Mouse (Mus musculus) forebrain, embryonic 13.5 days (tissue): Measurements from ENCODE around the gene Hoxb8. TPM values are rescaled to one million over a fixed set of nuclear protein-coding genes. Genes with fewer than 3 reads are reported as not detected.

ENCODE experiments used
- ATAC-seq: fragments of 200-750 bp; cut with Nextera tagmentation; 2 replicates; pipeline ENCODE4 v1.8.0; 2017
- H3K27ac ChIP-seq: fragments of 300-500 bp; sonication (generic); 2 replicates; pipeline ENCODE4 v1.5.1; 2015; ENCODE audit warnings: inconsistent platforms, mild to moderate bottlenecking, moderate library complexity
- H3K27me3 ChIP-seq: fragments of 300-500 bp; sonication (generic); 2 replicates; pipeline ENCODE4 v1.6.1; 2015; ENCODE audit warnings: mild to moderate bottlenecking, inconsistent platforms
- H3K36me3 ChIP-seq: fragments of 300-500 bp; sonication (generic); 2 replicates; pipeline ENCODE4 v1.6.1; 2015; ENCODE audit warnings: mild to moderate bottlenecking, inconsistent platforms; ENCODE audit not compliant: poor library complexity, severe bottlenecking
- H3K4me1 ChIP-seq: fragments of 300-500 bp; sonication (generic); 2 replicates; pipeline ENCODE4 v1.6.1; 2015; ENCODE audit warnings: inconsistent platforms
- H3K4me2 ChIP-seq: fragments of 300-500 bp; sonication (generic); 2 replicates; pipeline ENCODE4 v1.6.1; 2015; ENCODE audit warnings: inconsistent platforms, mild to moderate bottlenecking, moderate library complexity
- H3K4me3 ChIP-seq: fragments of 300-500 bp; sonication (generic); 2 replicates; pipeline ENCODE4 v1.5.1; 2015; ENCODE audit warnings: mild to moderate bottlenecking, inconsistent platforms
- H3K9ac ChIP-seq: fragments of 300-500 bp; sonication (generic); 2 replicates; pipeline ENCODE4 v1.6.1; 2015; ENCODE audit warnings: mild to moderate bottlenecking, inconsistent platforms
- H3K9me3 ChIP-seq: fragments of 300-500 bp; sonication (generic); replicated peaks from 2 replicates; pipeline ENCODE4 v1.6.1; 2016; ENCODE audit warnings: inconsistent platforms
- WGBS: fragments of 180-500 bp; shearing (Covaris S2); methylation state at CpG from one replicate; pipeline ENCODE4 v1.1.7; 2015; 5-methylcytosine and 5-hydroxymethylcytosine counted together
- polyA plus RNA-seq: library from polyadenylated mRNA; unstranded; fragments of >200 nt; fragmentation: Nextera tagmentation; extraction: Ambion mirVana; gene quantifications from 2 replicates; pipeline ENCODE4 v1.2.1, GENCODE M21; 2015

Gene Hoxb8
- polyA plus RNA-seq, 1 experiment from 2014 or later, result not detected

GRCm38 (mm10) chr11:96299781-96300180 is 18.1 kb downstream of the Hoxb8 start:
- no peak overlapping the region for H3K27ac ChIP-seq
- H3K9me3 ChIP-seq, result no peaks in the 10 kb centered on the region
- 1% methylated on average over 9 of the region's 9 CpGs for WGBS
- H3K27me3 ChIP-seq, result peaks cover 100% of the 10 kb centered on the region
- peaks cover 7% of the 10 kb centered on the region; the same call in 1 of the 2 replicates for H3K4me1 ChIP-seq
- no peak overlapping the region for H3K9ac ChIP-seq
- H3K36me3 ChIP-seq, result no peaks in the 10 kb centered on the region
- no peak overlapping the region for H3K4me2 ChIP-seq
- ATAC-seq, result no peak
- H3K4me3 ChIP-seq, result no peak overlapping the region

DNA sequence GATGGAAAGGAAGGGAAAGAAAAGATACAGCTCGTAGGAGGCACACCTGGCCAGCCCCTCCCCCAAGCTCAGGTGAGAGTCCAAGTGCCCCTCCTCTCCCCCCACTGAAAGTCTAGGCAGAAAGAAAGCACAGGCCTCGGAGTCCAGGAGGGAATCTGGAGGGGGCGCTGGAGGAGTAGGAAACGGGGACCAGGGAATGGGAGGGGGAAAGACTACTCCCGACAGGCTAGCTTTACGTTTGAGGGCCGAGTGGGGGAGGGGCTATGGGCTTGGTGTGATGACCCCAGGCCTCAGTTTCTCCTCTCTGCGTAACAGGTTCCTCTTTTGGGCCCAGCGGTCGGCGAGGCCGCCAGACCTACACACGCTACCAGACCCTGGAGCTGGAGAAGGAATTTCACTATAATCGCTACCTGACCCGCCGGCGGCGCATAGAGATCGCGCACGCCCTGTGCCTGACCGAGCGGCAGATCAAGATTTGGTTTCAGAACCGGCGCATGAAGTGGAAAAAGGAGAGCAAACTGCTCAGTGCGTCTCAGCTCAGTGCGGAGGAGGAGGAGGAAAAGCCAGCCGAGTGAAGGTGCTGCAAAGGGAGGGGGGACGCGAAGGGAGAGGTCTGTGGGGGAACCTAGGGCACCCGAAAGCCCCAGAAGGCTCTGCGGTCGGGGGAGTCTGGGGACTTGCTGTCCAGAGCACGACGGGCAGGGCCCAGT is 18.8 kb downstream of the Hoxb8 start:
- H3K27ac ChIP-seq, result no peak overlapping the region

GRCm38 (mm10) chr11:96301064-96301431 is 19.3 kb downstream of the Hoxb8 start:
- no peak overlapping the region for H3K4me2 ChIP-seq
- H3K4me1 ChIP-seq, result peaks cover 7% of the 10 kb centered on the region; the same call in 1 of the 2 replicates
- peaks cover 100% of the 10 kb centered on the region for H3K27me3 ChIP-seq
- no peak for ATAC-seq
- WGBS, result 2% methylated on average over 10 of the region's 10 CpGs
- H3K36me3 ChIP-seq, result no peaks in the 10 kb centered on the region
- H3K27ac ChIP-seq, result no peak overlapping the region
- no peak overlapping the region for H3K4me3 ChIP-seq
- H3K9ac ChIP-seq, result no peak overlapping the region
- H3K9me3 ChIP-seq, result no peaks in the 10 kb centered on the region

More for the DNA sequence above, 18.8 kb downstream of the Hoxb8 start:
- no peak overlapping the region for H3K4me2 ChIP-seq
- H3K9me3 ChIP-seq, result no peaks in the 10 kb centered on the region
- peaks cover 100% of the 10 kb centered on the region for H3K27me3 ChIP-seq
- H3K9ac ChIP-seq, result no peak overlapping the region
- no peaks in the 10 kb centered on the region for H3K36me3 ChIP-seq
- no peak for ATAC-seq
- peaks cover 7% of the 10 kb centered on the region; the same call in 1 of the 2 replicates for H3K4me1 ChIP-seq
- 1% methylated on average over 35 of the region's 35 CpGs for WGBS
- H3K4me3 ChIP-seq, result no peak overlapping the region; the same call in 1 of the 2 replicates

DNA sequence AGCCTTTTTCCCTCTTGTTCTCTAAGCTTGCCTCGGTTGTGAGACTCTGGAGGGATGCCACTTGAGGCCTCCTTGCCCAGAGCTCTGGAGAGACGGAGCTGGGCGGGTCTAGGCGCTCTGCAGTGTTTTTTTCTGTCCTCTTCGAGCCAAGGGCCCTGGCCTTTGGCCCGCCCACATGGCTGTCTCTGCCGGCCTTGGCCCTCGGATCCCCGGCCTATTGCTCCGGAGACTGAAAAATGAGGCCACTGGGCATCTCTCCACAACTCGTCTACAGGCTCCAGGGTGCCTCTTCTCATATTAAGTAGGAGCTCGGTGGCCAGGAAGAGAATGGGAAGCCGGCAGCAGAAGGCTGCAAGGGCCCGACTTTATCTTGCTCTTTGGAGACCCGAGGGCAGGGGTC is 20.1 kb downstream of the Hoxb8 start:
- H3K9ac ChIP-seq, result no peak overlapping the region

DNA sequence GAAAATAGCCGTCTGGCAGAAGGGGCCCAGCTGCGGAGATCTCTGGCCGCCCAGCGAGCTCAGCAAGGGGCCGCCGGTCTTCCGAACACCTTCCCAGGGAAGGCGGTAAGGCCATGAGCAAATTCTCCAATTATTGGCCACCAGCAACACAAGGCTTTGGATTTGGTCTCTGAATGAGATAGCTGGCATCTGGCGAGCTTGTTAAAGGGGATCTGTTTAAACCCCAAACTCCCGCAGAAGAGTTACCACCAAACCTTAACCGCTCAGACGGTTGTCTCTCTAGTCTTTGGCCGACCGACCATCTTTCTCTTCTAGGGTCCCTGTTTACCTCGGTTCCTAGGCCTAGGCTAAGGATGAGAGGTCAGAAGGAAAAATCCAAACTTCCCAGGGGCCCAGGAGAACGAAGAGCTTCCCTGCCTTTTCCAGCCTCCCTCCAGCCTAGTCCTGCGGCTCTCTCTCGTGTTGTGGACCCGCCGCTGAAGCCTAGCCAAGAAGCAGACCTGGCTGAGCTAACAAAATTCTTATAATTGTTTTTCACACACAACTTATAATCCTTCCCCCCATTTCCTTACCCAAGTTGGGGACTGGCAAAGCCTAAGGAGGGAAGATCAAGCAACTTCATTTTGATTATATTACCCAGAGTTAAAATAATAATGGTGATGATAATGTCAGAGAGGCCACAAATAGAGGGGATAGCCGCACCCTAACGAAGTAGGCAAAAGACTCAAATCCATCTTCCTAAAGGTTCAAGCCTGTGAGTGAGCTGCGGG is 20.9 kb downstream of the Hoxb8 start:
- Histone ChIP-seq H3K4me1 (peaks cover 7% of the 10 kb centered on the region; the same call in 1 of the 2 replicates), H3K9ac (no peak overlapping the region), H3K9me3 (no peaks in the 10 kb centered on the region), H3K27ac (no peak overlapping the region), H3K4me3 (no peak overlapping the region), H3K27me3 (peaks cover 100% of the 10 kb centered on the region), H3K4me2 (no peak overlapping the region), H3K36me3 (no peaks in the 10 kb centered on the region)
- 2% methylated on average over 23 of the region's 23 CpGs for WGBS
- ATAC-seq, result no peak

More for the DNA sequence above, 20.1 kb downstream of the Hoxb8 start:
- WGBS, result 2% methylated on average over 15 of the region's 15 CpGs
- ATAC-seq, result no peak
- H3K27ac ChIP-seq, result no peak overlapping the region
- H3K4me2 ChIP-seq, result no peak overlapping the region
- H3K36me3 ChIP-seq, result no peaks in the 10 kb centered on the region
- H3K9me3 ChIP-seq, result no peaks in the 10 kb centered on the region
- no peak overlapping the region for H3K4me3 ChIP-seq
- peaks cover 7% of the 10 kb centered on the region; the same call in 1 of the 2 replicates for H3K4me1 ChIP-seq
- peaks cover 100% of the 10 kb centered on the region for H3K27me3 ChIP-seq

- H3K9ac ChIP-seq, result no peak within 1 kb of the TSS
These were observed 21.7 kb downstream of the Hoxb8 start, which contains the start of gene Hoxb5 for GRCm38 (mm10) chr11:96303151-96304099. Hoxb5 (plus strand) TSS chr11:96303336.

GRCm38 (mm10) chr11:96304381-96305195 is 22.9 kb downstream of the Hoxb8 start:
- peaks cover 7% of the 10 kb centered on the region; the same call in 1 of the 2 replicates for H3K4me1 ChIP-seq
- no peak overlapping the region for H3K4me3 ChIP-seq
- no peak for ATAC-seq
- H3K36me3 ChIP-seq, result no peaks in the 10 kb centered on the region
- H3K4me2 ChIP-seq, result no peak overlapping the region
- peaks cover 100% of the 10 kb centered on the region for H3K27me3 ChIP-seq
- no peak overlapping the region for H3K9ac ChIP-seq
- H3K9me3 ChIP-seq, result no peaks in the 10 kb centered on the region
- 3% methylated on average over 38 of the region's 38 CpGs for WGBS
- H3K27ac ChIP-seq, result no peak overlapping the region

More at GRCm38 (mm10) chr11:96303151-96304099, 21.7 kb downstream of the Hoxb8 start, which contains the start of gene Hoxb5:
- H3K27me3 ChIP-seq, result peaks cover 100% of the 10 kb centered on the region
- whole genome bisulfite sequencing, result 1% methylated on average over 69 of the region's 69 CpGs
- peaks cover 7% of the 10 kb centered on the region; the same call in 1 of the 2 replicates for H3K4me1 ChIP-seq
- H3K4me2 ChIP-seq, result no peak within 1 kb of the TSS
- H3K36me3 ChIP-seq, result no peaks in the 10 kb centered on the region
- H3K9me3 ChIP-seq, result no peaks in the 10 kb centered on the region
- H3K27ac ChIP-seq, result no peak within 1 kb of the TSS
- H3K4me3 ChIP-seq, result no peak within 1 kb of the TSS
- no peak for ATAC-seq

GRCm38 (mm10) chr11:96305505-96306182 is 23.9 kb downstream of the Hoxb8 start:
- H3K4me2 ChIP-seq, result no peak overlapping the region
- H3K4me3 ChIP-seq, result no peak overlapping the region

GRCm38 (mm10) chr11:96306183-96306907 is 24.6 kb downstream of the Hoxb8 start:
- WGBS, result 7% methylated on average over 7 of the region's 7 CpGs
- no peak overlapping the region for H3K27ac ChIP-seq
- no peak overlapping the region for H3K4me2 ChIP-seq
- peaks cover 7% of the 10 kb centered on the region; the same call in 1 of the 2 replicates for H3K4me1 ChIP-seq
- no peaks in the 10 kb centered on the region for H3K36me3 ChIP-seq
- peaks cover 100% of the 10 kb centered on the region for H3K27me3 ChIP-seq
- H3K9me3 ChIP-seq, result no peaks in the 10 kb centered on the region
- no peak for ATAC-seq
- no peak overlapping the region for H3K9ac ChIP-seq
- no peak overlapping the region for H3K4me3 ChIP-seq

More at GRCm38 (mm10) chr11:96305505-96306182, 23.9 kb downstream of the Hoxb8 start:
- H3K36me3 ChIP-seq, result no peaks in the 10 kb centered on the region
- no peak overlapping the region for H3K9ac ChIP-seq
- 14% methylated on average over 6 of the region's 6 CpGs for WGBS
- ATAC-seq, result no peak
- peaks cover 7% of the 10 kb centered on the region; the same call in 1 of the 2 replicates for H3K4me1 ChIP-seq
- H3K9me3 ChIP-seq, result no peaks in the 10 kb centered on the region
- no peak overlapping the region for H3K27ac ChIP-seq
- peaks cover 100% of the 10 kb centered on the region for H3K27me3 ChIP-seq

GRCm38 (mm10) chr11:96306908-96307269 is 25.2 kb downstream of the Hoxb8 start:
- peaks cover 7% of the 10 kb centered on the region; the same call in 1 of the 2 replicates for H3K4me1 ChIP-seq
- ATAC-seq, result no peak
- no peaks in the 10 kb centered on the region for H3K9me3 ChIP-seq
- H3K4me3 ChIP-seq, result no peak overlapping the region
- 3% methylated on average over 13 of the region's 13 CpGs for WGBS
- no peak overlapping the region for H3K27ac ChIP-seq
- H3K27me3 ChIP-seq, result peaks cover 100% of the 10 kb centered on the region
- no peaks in the 10 kb centered on the region for H3K36me3 ChIP-seq
- no peak overlapping the region for H3K9ac ChIP-seq
- H3K4me2 ChIP-seq, result no peak overlapping the region
